Mouse (Mus musculus): Measurements from ENCODE around the gene Nell1. TPM values are rescaled to one million over a fixed set of nuclear protein-coding genes. Genes with fewer than 3 reads are reported as not detected.

Nell1 gene
- total RNA-seq, 2 experiments from 2014 or later = not detected

- no peak for ATAC-seq (replicated peaks; ENCODE audit: poor library complexity, severe bottlenecking)
Measured at GRCm38 (mm10) chr7:50228273-50228672, 253.6 kb downstream of the Nell1 start.

- ATAC-seq (replicated peaks; ENCODE audit: poor library complexity, severe bottlenecking) = no peak
Measured at GRCm38 (mm10) chr7:50241213-50241612, 266.5 kb downstream of the Nell1 start.

- no peak for ATAC-seq (replicated peaks; ENCODE audit: poor library complexity, severe bottlenecking)
Measured at GRCm38 (mm10) chr7:50241634-50242273, 267.1 kb downstream of the Nell1 start.

GRCm38 (mm10) chr7:50253166-50253565, 278.5 kb downstream of the Nell1 start:
- no peak for ATAC-seq (replicated peaks; ENCODE audit: poor library complexity, severe bottlenecking)

GRCm38 (mm10) chr7:50260016-50260415, 285.4 kb downstream of the Nell1 start:
- ATAC-seq (replicated peaks; ENCODE audit: poor library complexity, severe bottlenecking) = no peak

GRCm38 (mm10) chr7:50295508-50295907, 320.8 kb downstream of the Nell1 start:
- no peak for ATAC-seq (replicated peaks; ENCODE audit: poor library complexity, severe bottlenecking)

GRCm38 (mm10) chr7:50338226-50338625, 363.6 kb downstream of the Nell1 start:
- ATAC-seq (replicated peaks; ENCODE audit: poor library complexity, severe bottlenecking) = no peak

- ATAC-seq (replicated peaks; ENCODE audit: poor library complexity, severe bottlenecking) = no peak
Measured at GRCm38 (mm10) chr7:50338757-50339156, 364.1 kb downstream of the Nell1 start.

- ATAC-seq (replicated peaks; ENCODE audit: poor library complexity, severe bottlenecking) = no peak
Measured at GRCm38 (mm10) chr7:50351564-50351963, 376.9 kb downstream of the Nell1 start.

GRCm38 (mm10) chr7:50357213-50357612, 382.5 kb downstream of the Nell1 start:
- ATAC-seq (replicated peaks; ENCODE audit: poor library complexity, severe bottlenecking) = no peak

GRCm38 (mm10) chr7:50362039-50362438, 387.4 kb downstream of the Nell1 start:
- no peak for ATAC-seq (replicated peaks; ENCODE audit: poor library complexity, severe bottlenecking)

- ATAC-seq (replicated peaks; ENCODE audit: poor library complexity, severe bottlenecking) = no peak
Measured at GRCm38 (mm10) chr7:50374876-50375275, 400.2 kb downstream of the Nell1 start.

GRCm38 (mm10) chr7:50410421-50410820, 435.8 kb downstream of the Nell1 start:
- no peak for ATAC-seq (replicated peaks; ENCODE audit: poor library complexity, severe bottlenecking)

GRCm38 (mm10) chr7:50419976-50420375, 445.3 kb downstream of the Nell1 start:
- no peak for ATAC-seq (replicated peaks; ENCODE audit: poor library complexity, severe bottlenecking)

GRCm38 (mm10) chr7:50422422-50423195, 447.9 kb downstream of the Nell1 start:
- ATAC-seq (replicated peaks; ENCODE audit: poor library complexity, severe bottlenecking) = no peak

- no peak for ATAC-seq (replicated peaks; ENCODE audit: poor library complexity, severe bottlenecking)
Measured at GRCm38 (mm10) chr7:50429725-50430124, 455.1 kb downstream of the Nell1 start.

GRCm38 (mm10) chr7:50441237-50441636, 466.6 kb downstream of the Nell1 start:
- no peak for ATAC-seq (replicated peaks; ENCODE audit: poor library complexity, severe bottlenecking)

- ATAC-seq (replicated peaks; ENCODE audit: poor library complexity, severe bottlenecking) = no peak
Measured at GRCm38 (mm10) chr7:50447316-50447715, 472.7 kb downstream of the Nell1 start.

GRCm38 (mm10) chr7:50467742-50468141, 493.1 kb downstream of the Nell1 start:
- ATAC-seq (replicated peaks; ENCODE audit: poor library complexity, severe bottlenecking) = no peak

- no peak for ATAC-seq (replicated peaks; ENCODE audit: poor library complexity, severe bottlenecking)
Measured at GRCm38 (mm10) chr7:50470555-50470954, 495.9 kb downstream of the Nell1 start.

- ATAC-seq (replicated peaks; ENCODE audit: poor library complexity, severe bottlenecking) = no peak
Measured at GRCm38 (mm10) chr7:50482011-50482410, 507.3 kb downstream of the Nell1 start.

- no peak for ATAC-seq (replicated peaks; ENCODE audit: poor library complexity, severe bottlenecking)
Measured at GRCm38 (mm10) chr7:50485304-50485703, 510.6 kb downstream of the Nell1 start.
